Mouse (Mus musculus) skeletal muscle tissue, adult 2 months (tissue): Measurements from ENCODE around the gene Smarca5.

Experiments
- DNase-seq: peaks from one replicate; pipeline ENCODE4 v3.0.0-alpha.2; 2012; ENCODE audit warnings: low read depth, low spot score

Gene Smarca5

DNA sequence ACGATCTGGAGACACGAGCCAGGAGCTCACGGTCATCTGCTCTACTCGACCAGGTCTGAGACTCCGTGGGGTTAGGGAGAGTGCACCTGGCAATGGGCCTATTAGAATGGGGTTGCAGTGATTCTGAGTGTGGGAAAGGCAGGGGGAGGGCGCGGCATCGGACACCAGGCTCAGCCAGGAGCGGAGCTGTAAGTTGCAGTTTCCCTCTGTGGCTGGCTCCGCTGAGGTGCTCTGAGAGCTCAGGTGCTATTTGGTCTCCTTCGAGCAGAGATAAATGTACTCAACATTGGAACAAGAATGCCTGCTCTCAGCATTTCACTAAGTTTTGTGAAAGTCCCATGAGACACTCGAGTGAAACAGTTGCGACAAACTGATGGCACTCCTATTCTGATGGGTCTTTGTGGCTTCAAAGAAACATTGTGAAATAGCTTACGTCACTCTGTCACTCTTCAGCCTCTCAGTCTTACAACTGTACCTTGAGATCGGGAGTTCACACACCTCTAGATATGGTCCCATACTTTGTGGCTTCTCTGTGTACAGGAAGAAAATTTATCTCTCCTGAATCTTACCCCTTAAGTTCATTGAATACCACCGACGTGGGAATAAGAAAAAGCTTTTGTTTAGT is 69.9 kb downstream of the Smarca5 start:
- no peak for DNase-seq

DNA sequence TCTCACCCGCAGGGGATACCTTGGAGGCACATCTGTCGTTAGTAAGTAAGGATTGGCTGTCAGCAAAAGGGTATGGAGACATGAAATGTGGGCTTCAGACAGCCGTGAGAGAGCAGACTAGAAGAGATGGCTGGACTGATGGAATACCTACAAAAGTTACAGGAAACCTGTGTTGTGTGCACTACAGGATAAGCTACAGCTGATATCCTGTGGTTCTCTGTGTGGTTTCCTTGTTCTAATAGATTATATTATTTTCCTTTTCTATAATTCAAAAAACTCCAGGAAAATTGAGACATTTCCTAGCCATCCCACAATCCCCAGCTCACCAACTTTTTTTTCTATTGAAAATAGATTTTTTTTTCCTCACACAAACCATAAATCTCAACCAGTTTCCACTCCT is 75.8 kb downstream of the Smarca5 start:
- DNase-seq, result no peak

DNA sequence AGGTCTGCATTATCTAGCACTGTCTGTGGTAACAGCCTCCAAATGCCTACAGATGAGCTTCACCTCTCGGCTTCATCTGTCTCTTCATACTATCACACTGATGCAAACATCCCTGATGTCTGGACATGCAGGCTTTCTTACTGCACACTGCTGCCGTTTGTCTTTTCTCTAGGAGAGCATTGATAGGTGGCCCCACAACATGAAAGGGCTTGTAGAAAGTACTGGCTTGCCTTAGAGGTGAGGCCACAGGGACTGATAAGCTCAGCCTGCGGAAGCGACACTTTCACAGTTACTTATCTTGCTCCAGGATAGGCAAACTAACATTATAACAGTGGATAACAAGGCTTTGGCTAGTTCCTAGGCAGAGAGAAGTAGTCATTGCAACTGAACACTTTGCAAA is 78.2 kb downstream of the Smarca5 start:
- DNase-seq, result no peak

DNA sequence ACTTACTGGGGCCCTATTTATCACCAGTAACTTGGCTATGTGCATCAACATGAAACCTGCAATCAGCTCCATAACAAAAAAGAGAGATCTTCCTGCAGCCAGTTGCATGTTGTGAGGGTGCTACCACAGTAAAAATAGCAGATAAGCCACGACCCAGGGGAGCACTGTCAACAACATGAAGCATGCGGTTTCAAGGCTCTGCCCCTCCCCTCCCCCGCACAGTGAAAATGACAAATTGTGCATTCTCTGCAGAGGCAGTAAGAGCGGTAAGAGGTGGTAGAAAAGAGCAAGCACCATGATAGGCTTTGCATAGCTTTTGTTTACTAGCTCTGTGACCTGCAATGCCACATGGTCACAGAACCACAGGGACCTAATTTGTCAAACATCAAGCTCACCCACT is 81.7 kb downstream of the Smarca5 start:
- DNase-seq, result no peak
